Mouse (Mus musculus) neutrophil, adult 5-6 weeks (primary cell): Measurements from ENCODE around the gene Meig1. TPM values are rescaled to one million over a fixed set of nuclear protein-coding genes. Genes with fewer than 3 reads are reported as not detected.

Source experiments
- ATAC-seq: fragments of 151-379, 151-347 bp; 2 replicates; pipeline ENCODE4 v1.8.0; 2017; ENCODE audit warnings: mild to moderate bottlenecking, moderate TSS enrichment; ENCODE audit not compliant: insufficient number of reproducible peaks, poor library complexity, low FRiP score, severe bottlenecking; ENCODE audit errors: extremely low read depth
- total RNA-seq: library from RNA; stranded (forward); fragments of 200-1000 nt; gene quantifications from 2 replicates; pipeline ENCODE4 v1.2.3, GENCODE M21; 2017

The Meig1 gene
- total RNA-seq, 1 experiment from 2014 or later = 4.1 TPM

DNA sequence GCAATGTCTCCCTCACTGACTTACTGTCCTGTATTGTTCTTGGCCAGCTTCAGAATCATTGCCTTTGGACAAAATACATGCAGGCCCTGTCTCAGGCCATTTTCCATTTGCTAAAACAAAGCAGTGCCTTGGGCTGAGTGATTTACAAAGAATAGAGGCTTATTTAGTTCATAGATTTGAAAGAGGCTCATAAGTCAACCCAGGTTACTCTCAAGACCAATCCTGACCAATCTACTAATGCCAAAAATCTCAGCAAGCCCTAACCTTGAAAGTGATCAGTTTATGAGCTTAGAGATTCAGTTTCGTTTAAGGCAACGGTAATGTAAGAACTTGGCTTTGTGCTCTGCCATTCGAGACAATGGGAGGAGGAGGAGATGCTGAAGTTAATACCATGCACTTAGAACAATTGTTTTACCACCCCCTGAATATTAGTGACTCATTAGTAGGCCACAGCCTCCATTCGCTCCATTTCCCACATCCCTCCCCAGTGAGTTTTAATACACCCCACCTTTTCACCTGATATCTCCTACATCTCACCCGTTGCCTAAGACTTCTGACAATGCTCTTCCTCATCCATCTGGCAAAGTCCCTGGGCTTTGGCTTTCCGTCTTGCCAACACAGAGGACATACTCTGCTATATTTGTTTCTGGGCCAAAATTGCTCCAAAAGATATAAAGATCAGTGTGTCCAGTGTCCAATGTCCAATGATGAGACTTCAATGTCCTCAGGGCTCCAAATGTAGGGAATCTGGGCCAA lies 35.2 kb downstream of the Meig1 start:
- no peak for ATAC-seq

DNA sequence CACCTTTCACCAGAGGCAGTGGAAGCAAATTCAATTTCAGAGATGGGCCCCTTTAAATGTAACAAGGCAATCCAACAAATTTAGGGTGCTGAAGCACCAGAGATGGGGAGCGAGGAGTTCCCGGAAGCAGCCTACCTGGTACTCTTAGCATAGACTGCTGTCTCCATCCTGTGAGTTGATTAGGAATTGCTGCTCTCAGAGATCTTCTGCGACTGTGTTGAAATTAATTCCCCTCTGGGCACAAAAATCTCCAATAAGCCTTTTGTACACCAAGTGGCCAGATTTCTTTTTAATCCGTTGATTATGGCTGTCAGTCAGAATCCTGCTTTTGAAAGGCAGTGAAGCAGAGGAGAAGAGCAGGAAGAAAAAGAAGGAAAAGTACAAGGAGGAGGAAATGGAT lies 57.3 kb downstream of the Meig1 start:
- ATAC-seq = no peak

DNA sequence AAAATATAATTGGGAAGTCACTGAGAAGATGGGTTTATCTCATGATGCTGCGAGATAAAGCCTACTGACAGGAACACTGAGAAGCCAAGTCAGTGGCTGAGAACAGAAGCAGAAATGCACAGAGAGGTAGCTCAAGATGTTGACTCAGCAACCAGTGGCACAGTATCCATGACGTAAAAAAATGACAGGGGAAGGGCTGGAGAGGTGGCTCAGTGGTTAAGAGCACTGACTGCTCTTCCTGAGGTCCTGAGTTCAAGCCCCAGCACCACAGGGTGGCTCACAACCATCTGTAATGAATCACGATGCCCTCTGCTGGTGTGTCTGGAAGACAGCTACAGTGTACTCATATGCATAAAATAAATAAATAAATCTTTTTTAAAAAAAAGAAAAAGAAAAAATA lies 61.4 kb downstream of the Meig1 start:
- ATAC-seq = no peak

Other genes with a start within 250 kb of the Meig1 start
- 19.7 and 23.6 TPM in 2 replicates for gene Nmt2, start 138.4 kb downstream of the Meig1 start, total RNA-seq
- gene Rpp38, start 90.0 kb downstream of the Meig1 start, total RNA-seq = 4.1 and 4.2 TPM in 2 replicates
- gene Acbd7, start 86.5 kb downstream of the Meig1 start, total RNA-seq = not detected in 2 replicates
- not detected in 2 replicates for gene Olah, start 25.4 kb downstream of the Meig1 start, total RNA-seq
- 50.7 and 51.4 TPM in 2 replicates for gene Dclre1c, start 1.5 kb upstream of the Meig1 start, total RNA-seq
- gene Suv39h2, start 52.4 kb upstream of the Meig1 start, total RNA-seq = 0.47 and 1.4 TPM in 2 replicates
- gene Gm45902, start 90.1 kb upstream of the Meig1 start, total RNA-seq = 11.3 and 16.1 TPM in 2 replicates
- gene Hspa14, start 90.2 kb upstream of the Meig1 start, total RNA-seq = 100 and 108 TPM in 2 replicates
- gene Cdnf, start 90.4 kb upstream of the Meig1 start, total RNA-seq = 0.98 and 1.3 TPM in 2 replicates
- gene Fam107b, start 147.8 kb upstream of the Meig1 start, total RNA-seq = 425 and 533 TPM in 2 replicates